Mouse (Mus musculus) mature B cell (primary cell): Measurements from ENCODE around the gene Snorc.
"Not testable (repeated sequence)": the region's sequence is repeated elsewhere in the genome, so short reads cannot be mapped to it uniquely, and the experiment has no call there.

ENCODE experiments used
- in situ Hi-C: fragments of 300-500 bp; cut with MboI; formaldehyde crosslinking; loops from 2 replicates; pipeline ENCODE4 v1.14.3; 2019

The Snorc gene

GRCm38 (mm10) chr1:87469971-87470370 is at the start of gene Snorc:
Gene Snorc, plus strand, starts transcription at chr1:87470271.
- in situ Hi-C loops, result not testable (repeated sequence)

GRCm38 (mm10) chr1:87435125-87435524 is 34.9 kb upstream of the Snorc start:
- in situ Hi-C loops, result loop anchor here (25.0 kb wide), 1 partner anchor 502 kb away; no protein-coding TSS in a partner anchor

GRCm38 (mm10) chr1:87436583-87436982 is 33.5 kb upstream of the Snorc start:
- in situ Hi-C loops, result loop anchor here (25.0 kb wide), 1 partner anchor 501 kb away; no protein-coding TSS in a partner anchor

- in situ Hi-C loops, result loop anchor here (25.0 kb wide), 1 partner anchor 490 kb away; no protein-coding TSS in a partner anchor
Measured at GRCm38 (mm10) chr1:87447183-87448104, 22.6 kb upstream of the Snorc start.

GRCm38 (mm10) chr1:87449432-87449831 is 20.6 kb upstream of the Snorc start:
- in situ Hi-C loops, result loop anchor here (25.0 kb wide), 1 partner anchor 488 kb away; no protein-coding TSS in a partner anchor

- in situ Hi-C loops, result no loop called here
Measured at GRCm38 (mm10) chr1:87456425-87456824, 13.6 kb upstream of the Snorc start.

GRCm38 (mm10) chr1:87458045-87458444 is 12.0 kb upstream of the Snorc start:
- in situ Hi-C loops, result no loop called here

- in situ Hi-C loops, result not testable (repeated sequence)
Measured at GRCm38 (mm10) chr1:87459856-87460255, 10.2 kb upstream of the Snorc start.

GRCm38 (mm10) chr1:87467469-87467868 is 2.6 kb upstream of the Snorc start:
- in situ Hi-C loops, result no loop called here

GRCm38 (mm10) chr1:87468321-87468720 is 1.8 kb upstream of the Snorc start:
- in situ Hi-C loops, result no loop called here

- in situ Hi-C loops, result no loop called here
Measured at GRCm38 (mm10) chr1:87471914-87472313, 1.8 kb downstream of the Snorc start.

GRCm38 (mm10) chr1:87472576-87472975 is 2.5 kb downstream of the Snorc start:
- in situ Hi-C loops, result no loop called here

- in situ Hi-C loops, result no loop called here
Measured at GRCm38 (mm10) chr1:87475076-87475895, 5.2 kb downstream of the Snorc start.

- in situ Hi-C loops, result no loop called here
Measured at GRCm38 (mm10) chr1:87482546-87482945, 12.5 kb downstream of the Snorc start.

- in situ Hi-C loops, result no loop called here
Measured at GRCm38 (mm10) chr1:87486386-87486785, 16.3 kb downstream of the Snorc start.

- in situ Hi-C loops, result no loop called here
Measured at GRCm38 (mm10) chr1:87492285-87492684, 22.2 kb downstream of the Snorc start.

- in situ Hi-C loops, result no loop called here
Measured at GRCm38 (mm10) chr1:87493542-87493941, 23.5 kb downstream of the Snorc start.

GRCm38 (mm10) chr1:87505524-87505923 is 35.5 kb downstream of the Snorc start:
- in situ Hi-C loops, result no loop called here

- in situ Hi-C loops, result no loop called here
Measured at GRCm38 (mm10) chr1:87507857-87508256, 37.8 kb downstream of the Snorc start.

GRCm38 (mm10) chr1:87508591-87509560 is 38.8 kb downstream of the Snorc start:
- in situ Hi-C loops, result no loop called here

- in situ Hi-C loops, result no loop called here
Measured at GRCm38 (mm10) chr1:87509561-87510165, 39.6 kb downstream of the Snorc start, which contains the start of gene Neu2. Gene Neu2, plus strand, starts transcription at chr1:87509889.
